Mouse (Mus musculus): ENCODE data around the gene Dpy19l2. TPM values are rescaled to one million over a fixed set of nuclear protein-coding genes. Genes with fewer than 3 reads are reported as not detected.
"Not testable (repeated sequence)": the region's sequence is repeated elsewhere in the genome, so short reads cannot be mapped to it uniquely, and the experiment has no call there.

The Dpy19l2 gene
- 0.46 TPM in 2 replicates for polyA plus RNA-seq (2015; fragmentation: Nextera tagmentation; extraction: Ambion mirVana)

DNA sequence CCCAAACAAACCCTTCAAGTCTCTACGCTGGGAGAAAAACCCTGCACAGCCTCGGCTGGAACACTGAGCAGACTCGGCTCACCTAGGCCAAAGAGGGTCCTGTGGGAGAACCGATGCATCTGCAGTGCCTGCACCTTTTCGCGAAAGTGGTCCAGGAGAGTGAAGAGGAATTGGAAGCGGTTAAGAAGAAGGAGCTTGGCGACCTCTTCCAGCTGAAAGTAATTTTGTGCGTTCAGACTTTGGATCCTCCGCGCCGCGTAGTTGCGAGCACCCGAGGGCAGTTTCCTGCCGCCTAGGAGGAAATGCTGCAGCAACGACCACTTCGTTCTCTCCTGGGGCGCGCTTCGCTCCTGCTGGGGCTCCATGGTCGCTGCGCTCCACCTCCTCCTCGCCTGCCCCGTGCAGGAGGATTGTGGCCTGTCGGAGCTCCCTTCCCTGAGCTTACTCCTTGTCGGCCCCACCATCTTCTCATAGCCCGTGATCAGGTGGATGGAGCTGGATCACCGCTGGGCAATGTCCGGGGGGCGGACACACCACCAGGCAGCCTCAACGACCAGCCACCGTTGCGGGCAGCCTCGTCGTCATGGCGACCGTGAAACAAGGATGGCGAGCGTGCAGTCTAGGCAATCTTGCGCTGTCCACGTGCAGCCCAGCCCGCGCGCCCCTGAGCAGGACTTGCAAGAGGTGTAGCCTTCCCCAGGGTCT lies at the start of gene Dpy19l2:
Gene Dpy19l2 (minus strand): TSS at position 594 of the 705 bp plus-strand sequence.
- Histone ChIP-seq H3K4me3 (replicated peaks) (peak within 1 kb of the TSS; percentile 55), H3K9ac (replicated peaks) (peak within 1 kb of the TSS; percentile 42), H3K9me3 (replicated peaks) (no peaks in the 10 kb centered on the region), H3K36me3 (no peaks in the 10 kb centered on the region), H3K4me1 (peaks cover 10% of the 10 kb centered on the region), H3K27ac (replicated peaks) (no peak within 1 kb of the TSS), H3K27me3 (replicated peaks) (no peaks in the 10 kb centered on the region; the same call in 1 of the 2 replicates), H3K4me2 (peak within 1 kb of the TSS; percentile 96)
- peak; percentile 91 for ATAC-seq (ENCODE audit: low FRiP score)
- under 1% methylated on average over 45 of the region's 45 CpGs for WGBS

DNA sequence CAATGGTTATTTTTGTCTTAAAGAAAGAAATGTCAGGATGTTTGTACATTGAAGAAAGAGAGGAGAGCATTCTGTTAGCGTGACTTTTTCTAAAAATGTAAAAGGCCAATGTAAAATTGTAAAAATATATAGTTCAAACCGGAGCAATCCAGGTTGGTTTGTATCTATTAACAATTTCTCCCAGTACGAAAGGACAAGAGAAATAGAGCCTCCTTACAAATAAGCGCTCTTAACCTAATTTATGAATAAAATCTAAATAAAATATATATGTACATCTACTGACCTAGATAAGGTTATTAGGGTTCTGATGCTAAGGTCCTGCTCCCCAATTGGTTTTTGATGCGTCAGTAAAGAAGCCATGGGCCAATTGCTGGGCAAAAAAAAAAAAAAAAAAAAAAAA lies 48.9 kb upstream of the Dpy19l2 start:
- 95% methylated on average over 5 of the region's 5 CpGs for WGBS
- Histone ChIP-seq H3K4me1 (no peaks in the 10 kb centered on the region), H3K27ac (replicated peaks) (no peak overlapping the region), H3K27me3 (replicated peaks) (no peaks in the 10 kb centered on the region), H3K4me3 (replicated peaks) (no peak overlapping the region), H3K9me3 (replicated peaks) (no peaks in the 10 kb centered on the region), H3K4me2 (no peak overlapping the region), H3K9ac (replicated peaks) (no peak overlapping the region), H3K36me3 (no peaks in the 10 kb centered on the region)
- no peak for ATAC-seq (ENCODE audit: low FRiP score)

DNA sequence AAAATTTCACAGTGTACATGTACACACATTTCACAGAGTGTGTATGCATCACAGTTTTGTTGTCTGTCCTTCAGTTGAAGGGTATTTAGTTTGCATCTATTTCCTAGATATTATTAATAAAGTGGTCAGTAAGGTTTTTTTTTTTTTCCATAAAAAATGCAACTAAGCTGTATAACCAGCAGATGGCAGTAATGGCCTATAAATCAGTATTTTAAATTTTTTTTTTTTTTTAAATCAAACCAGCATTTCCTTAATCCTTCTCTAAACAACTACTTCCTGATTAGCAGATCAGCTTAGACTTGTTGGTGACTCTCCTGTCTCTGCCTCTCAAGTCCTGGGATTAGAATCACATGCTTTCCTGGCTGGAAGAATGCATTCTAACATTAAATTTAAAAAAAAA lies 5.2 kb upstream of the Dpy19l2 start:
- no peaks in the 10 kb centered on the region for H3K36me3 ChIP-seq
- no peaks in the 10 kb centered on the region for H3K9me3 ChIP-seq (replicated peaks)
- no peak overlapping the region for H3K9ac ChIP-seq (replicated peaks)
- H3K27me3 ChIP-seq (replicated peaks) = no peaks in the 10 kb centered on the region; the same call in 1 of the 2 replicates
- no peak for ATAC-seq (ENCODE audit: low FRiP score)
- H3K4me3 ChIP-seq (replicated peaks) = no peak overlapping the region
- no peak overlapping the region for H3K27ac ChIP-seq (replicated peaks)
- no peak overlapping the region for H3K4me2 ChIP-seq
- peaks cover 4% of the 10 kb centered on the region for H3K4me1 ChIP-seq

DNA sequence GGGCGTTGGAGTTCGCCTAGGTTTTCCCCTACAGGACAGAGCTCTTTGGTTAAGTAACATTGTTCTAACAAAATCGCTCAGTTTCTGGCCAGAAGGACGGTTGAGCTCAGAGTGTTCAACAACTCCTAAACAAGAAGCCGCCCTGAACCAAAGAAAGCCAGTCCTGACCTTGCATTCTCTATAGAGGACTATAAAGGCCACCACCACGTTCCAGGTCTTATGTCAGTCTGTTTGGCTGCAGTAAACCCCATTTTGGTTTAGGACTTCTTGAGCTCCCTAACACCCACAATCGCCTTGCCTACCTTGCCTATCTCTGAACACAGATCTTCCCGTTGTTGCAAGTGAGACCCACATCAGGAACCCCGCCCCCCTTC lies 299 bp upstream of the Dpy19l2 start:
- Histone ChIP-seq H3K4me2 (peak overlapping the region; percentile 96), H3K9ac (replicated peaks) (peak overlapping the region; percentile 42), H3K4me3 (replicated peaks) (peak overlapping the region; percentile 55), H3K27me3 (replicated peaks) (no peaks in the 10 kb centered on the region; the same call in 1 of the 2 replicates), H3K36me3 (no peaks in the 10 kb centered on the region), H3K9me3 (replicated peaks) (no peaks in the 10 kb centered on the region), H3K27ac (replicated peaks) (no peak overlapping the region), H3K4me1 (peaks cover 10% of the 10 kb centered on the region)
- WGBS = 15% methylated on average over 9 of the region's 9 CpGs
- peak; percentile 41 for ATAC-seq (ENCODE audit: low FRiP score)

DNA sequence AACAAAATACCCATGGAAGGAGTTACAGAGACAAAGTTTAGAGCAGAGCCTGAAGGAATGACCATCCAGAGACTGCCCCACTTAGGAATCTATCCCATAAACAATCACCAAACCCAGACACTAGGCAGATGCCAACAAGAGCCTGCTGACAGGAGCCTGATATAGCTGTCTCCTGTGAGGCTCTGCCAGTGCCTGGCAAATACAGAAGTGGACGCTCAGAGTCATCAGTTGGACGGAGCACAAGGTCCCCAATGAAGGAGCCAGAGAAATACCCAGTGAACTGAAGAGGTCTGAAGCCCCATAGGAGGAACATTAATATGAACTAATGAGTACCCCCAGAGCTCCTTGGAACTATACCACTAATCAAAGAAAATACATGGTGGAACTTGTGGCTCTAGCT lies 58.8 kb downstream of the Dpy19l2 start:
- not testable (repeated sequence) for H3K9ac ChIP-seq (replicated peaks); H3K9me3 ChIP-seq (replicated peaks); H3K27ac ChIP-seq (replicated peaks); ATAC-seq (ENCODE audit: low FRiP score); H3K4me2 ChIP-seq; H3K27me3 ChIP-seq (replicated peaks); H3K36me3 ChIP-seq; H3K4me1 ChIP-seq; H3K4me3 ChIP-seq (replicated peaks)
- WGBS = 88% methylated on average over 2 of the region's 2 CpGs

DNA sequence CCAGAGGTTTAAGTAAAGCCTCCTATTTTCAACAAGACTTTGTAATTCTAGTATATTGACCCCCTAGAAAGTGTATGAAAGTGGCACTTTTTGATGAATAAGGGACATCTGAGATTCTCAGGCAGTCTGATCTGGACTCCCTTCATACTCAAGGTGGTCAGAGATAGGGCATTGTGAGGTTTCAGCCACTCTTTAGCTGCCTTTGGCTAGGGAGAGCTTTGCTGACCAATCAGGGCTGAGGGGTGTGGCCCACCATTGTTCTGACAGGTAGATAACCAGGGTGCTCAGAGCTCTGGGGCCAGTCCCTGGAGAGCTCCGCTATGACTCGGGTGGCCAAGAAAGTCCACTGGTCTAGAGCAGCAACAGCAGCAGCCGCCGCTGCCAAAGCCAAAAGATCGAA lies 71.2 kb downstream of the Dpy19l2 start, which contains the start of gene Cypt4:
Gene Cypt4 (plus strand): TSS at position 301 of the 400 bp plus-strand sequence.
- Histone ChIP-seq H3K4me1 (no peaks in the 10 kb centered on the region), H3K4me3 (replicated peaks) (no peak within 1 kb of the TSS), H3K4me2 (no peak within 1 kb of the TSS), H3K27ac (replicated peaks) (no peak within 1 kb of the TSS), H3K9ac (replicated peaks) (no peak within 1 kb of the TSS), H3K9me3 (replicated peaks) (no peaks in the 10 kb centered on the region), H3K36me3 (no peaks in the 10 kb centered on the region), H3K27me3 (replicated peaks) (no peaks in the 10 kb centered on the region)
- ATAC-seq (ENCODE audit: low FRiP score) = no peak
- 91% methylated on average over 5 of the region's 5 CpGs for WGBS

DNA sequence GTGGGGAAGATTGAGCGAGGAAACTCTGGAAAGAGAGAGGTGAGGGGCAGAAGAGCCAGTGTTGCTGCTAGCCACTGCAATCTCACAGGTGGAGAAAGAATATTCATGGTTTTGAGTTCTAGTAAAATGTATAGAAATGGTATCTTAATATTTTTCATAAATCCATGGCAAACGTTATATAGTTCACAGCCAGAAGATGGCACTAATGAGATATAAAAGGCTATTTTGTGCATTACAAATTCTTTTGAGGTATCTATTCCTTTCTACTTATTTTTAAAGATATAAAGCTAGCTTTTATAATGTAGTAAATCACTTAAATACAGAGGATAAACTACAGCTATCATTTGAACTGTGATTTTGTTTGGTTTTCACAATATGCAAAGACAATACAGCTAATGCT lies 157.9 kb downstream of the Dpy19l2 start:
- ATAC-seq (ENCODE audit: low FRiP score) = no peak
- Histone ChIP-seq H3K9me3 (replicated peaks) (no peaks in the 10 kb centered on the region), H3K4me2 (no peak overlapping the region), H3K27ac (replicated peaks) (no peak overlapping the region), H3K9ac (replicated peaks) (no peak overlapping the region), H3K4me3 (replicated peaks) (no peak overlapping the region), H3K27me3 (replicated peaks) (no peaks in the 10 kb centered on the region), H3K36me3 (no peaks in the 10 kb centered on the region), H3K4me1 (no peaks in the 10 kb centered on the region)
- WGBS = 56% methylated on average over 2 of the region's 2 CpGs

DNA sequence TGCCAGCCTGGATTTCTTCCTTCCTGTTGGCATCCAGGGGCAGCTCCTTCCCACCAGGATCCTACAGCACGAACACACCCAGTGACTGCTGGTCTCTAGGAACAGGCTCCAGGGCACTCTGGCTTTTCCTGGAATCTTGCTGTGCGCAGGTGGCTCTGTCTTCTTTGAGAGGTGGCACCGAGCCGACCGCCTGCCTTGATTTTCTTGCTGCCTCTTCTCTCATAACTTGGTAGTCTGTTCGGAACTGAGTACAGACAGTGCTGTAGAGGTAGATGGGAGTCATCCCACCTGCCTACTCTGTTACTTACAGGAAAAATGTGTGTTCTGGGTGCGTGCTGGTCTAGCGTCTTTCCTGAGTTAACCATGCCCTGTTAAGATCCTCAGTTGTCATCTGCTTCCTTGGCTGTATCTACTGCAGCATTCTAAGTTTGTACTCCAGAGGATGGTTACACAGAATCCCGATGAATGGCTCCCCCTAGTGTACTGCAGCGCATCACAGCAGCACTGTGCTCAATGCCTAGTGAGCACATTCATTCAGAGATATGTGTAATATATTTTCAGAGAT lies 179.4 kb downstream of the Dpy19l2 start:
- no peak overlapping the region for H3K4me2 ChIP-seq
- no peaks in the 10 kb centered on the region for H3K36me3 ChIP-seq
- WGBS = 62% methylated on average over 10 of the region's 10 CpGs
- H3K9ac ChIP-seq (replicated peaks) = no peak overlapping the region
- H3K9me3 ChIP-seq (replicated peaks) = no peaks in the 10 kb centered on the region
- no peak overlapping the region for H3K27ac ChIP-seq (replicated peaks)
- H3K4me1 ChIP-seq = no peaks in the 10 kb centered on the region
- no peak overlapping the region for H3K4me3 ChIP-seq (replicated peaks)
- no peaks in the 10 kb centered on the region for H3K27me3 ChIP-seq (replicated peaks)
- peak; percentile 87 for ATAC-seq (ENCODE audit: low FRiP score)

DNA sequence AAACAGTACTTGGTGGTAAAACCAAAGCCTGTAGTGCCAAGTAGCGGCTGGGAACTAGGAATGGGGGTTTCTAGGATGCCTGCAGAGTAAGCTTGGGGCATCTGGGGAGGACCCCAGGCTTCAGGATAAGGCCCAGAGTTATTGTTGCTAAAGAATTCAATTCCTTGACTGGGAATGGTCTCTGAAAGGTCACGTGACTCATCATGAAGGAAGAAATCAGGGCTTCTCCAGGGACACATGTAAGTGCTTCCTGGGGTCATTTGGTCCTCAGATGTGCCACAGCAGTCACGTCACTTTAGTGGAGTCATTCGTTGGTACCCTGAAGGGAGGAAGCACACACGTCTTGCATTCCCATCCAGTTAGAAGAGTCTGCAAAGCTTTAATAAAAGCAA lies 182.0 kb downstream of the Dpy19l2 start:
- Histone ChIP-seq H3K4me3 (replicated peaks) (no peak overlapping the region), H3K27ac (replicated peaks) (no peak overlapping the region), H3K9ac (replicated peaks) (no peak overlapping the region), H3K27me3 (replicated peaks) (no peaks in the 10 kb centered on the region), H3K4me2 (no peak overlapping the region), H3K36me3 (no peaks in the 10 kb centered on the region), H3K4me1 (no peaks in the 10 kb centered on the region), H3K9me3 (replicated peaks) (no peaks in the 10 kb centered on the region)
- ATAC-seq (ENCODE audit: low FRiP score) = no peak
- 82% methylated on average over 5 of the region's 5 CpGs for WGBS

DNA sequence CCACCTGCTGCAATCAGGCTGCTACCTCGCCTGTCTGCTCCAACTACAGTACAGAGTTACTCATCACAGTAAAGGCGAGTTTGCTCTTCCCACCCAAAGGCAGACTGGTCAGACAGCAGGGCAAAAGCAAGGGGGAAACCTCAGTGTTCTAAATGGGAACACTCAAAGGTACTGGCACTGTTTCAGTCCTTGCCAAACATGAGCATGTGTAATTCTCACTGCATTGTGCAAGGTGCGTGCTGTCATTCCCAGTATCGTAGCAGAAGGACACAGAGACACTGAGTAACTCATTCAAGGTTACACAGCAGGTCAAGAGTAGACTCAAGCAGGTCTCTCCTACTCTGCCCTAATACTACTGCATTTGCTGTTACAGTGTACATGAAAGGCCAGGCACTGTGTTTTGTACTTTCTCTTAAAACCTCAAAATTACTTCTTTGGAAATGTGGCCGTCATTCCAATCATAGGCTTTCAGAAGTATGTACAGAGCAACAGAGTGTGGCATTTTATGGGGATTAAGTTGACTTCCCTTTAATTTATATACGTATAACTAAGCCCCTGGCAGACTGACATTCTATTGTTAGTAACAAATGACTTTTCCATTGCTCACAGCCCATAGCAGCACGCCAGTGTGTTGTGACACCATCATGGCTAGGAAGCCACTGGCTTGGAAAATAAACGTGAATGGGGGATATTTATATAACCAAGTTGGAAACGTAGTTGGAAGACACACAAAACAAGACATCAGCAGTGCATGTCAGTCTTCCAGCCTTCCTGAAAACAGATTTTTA lies 182.6 kb downstream of the Dpy19l2 start:
- 77% methylated on average over 9 of the region's 9 CpGs for WGBS
- H3K4me3 ChIP-seq (replicated peaks) = no peak overlapping the region
- ATAC-seq (ENCODE audit: low FRiP score) = no peak
- no peaks in the 10 kb centered on the region for H3K27me3 ChIP-seq (replicated peaks)
- no peak overlapping the region for H3K4me2 ChIP-seq
- H3K9me3 ChIP-seq (replicated peaks) = no peaks in the 10 kb centered on the region
- H3K4me1 ChIP-seq = no peaks in the 10 kb centered on the region
- no peak overlapping the region for H3K9ac ChIP-seq (replicated peaks)
- H3K36me3 ChIP-seq = no peaks in the 10 kb centered on the region
- H3K27ac ChIP-seq (replicated peaks) = no peak overlapping the region

DNA sequence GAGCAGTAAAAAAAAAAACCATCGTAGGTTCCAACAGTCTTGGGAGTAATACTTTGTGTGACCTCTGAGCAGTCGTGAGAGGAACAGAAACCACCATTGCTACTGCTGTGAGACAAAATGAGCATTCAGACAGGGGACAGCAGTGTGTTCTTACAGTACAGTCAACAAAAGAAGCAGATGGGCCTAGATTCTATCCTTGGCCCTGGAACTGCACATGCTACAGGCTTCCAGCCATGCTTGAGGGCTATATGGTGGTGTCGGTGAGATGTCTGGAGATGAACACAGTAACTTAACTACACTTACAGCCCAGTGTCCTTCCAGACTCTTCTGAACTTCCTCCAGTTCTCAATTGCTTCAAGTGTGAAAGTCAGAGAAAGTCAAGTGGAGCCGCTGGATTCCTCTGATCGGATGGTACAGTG lies 184.0 kb downstream of the Dpy19l2 start:
- Histone ChIP-seq H3K27me3 (replicated peaks) (no peaks in the 10 kb centered on the region), H3K27ac (replicated peaks) (no peak overlapping the region), H3K9me3 (replicated peaks) (no peaks in the 10 kb centered on the region), H3K9ac (replicated peaks) (no peak overlapping the region), H3K4me2 (no peak overlapping the region), H3K4me3 (replicated peaks) (no peak overlapping the region), H3K36me3 (no peaks in the 10 kb centered on the region), H3K4me1 (no peaks in the 10 kb centered on the region)
- 93% methylated on average over 5 of the region's 5 CpGs for WGBS
- no peak for ATAC-seq (ENCODE audit: low FRiP score)
